Mouse (Mus musculus): Measurements from ENCODE around the gene Gnb2. TPM values are rescaled to one million over a fixed set of nuclear protein-coding genes. Genes with fewer than 3 reads are reported as not detected.

The Gnb2 gene
- polyA plus RNA-seq (2021; fragmentation: Nextera tagmentation): 97.9 and 121 TPM in 2 replicates
- long read RNA-seq, experiment 1, transcript Gnb2-212 (9 exons, 1,569 nt): minor isoform, 7 of 97 reads
- long read RNA-seq, experiment 1, transcript Gnb2-213 (2 exons, 712 nt): major isoform, 12 of 97 reads
- long read RNA-seq, experiment 1, transcript Gnb2-201 (10 exons, 1,860 nt): minor isoform, 10 of 97 reads
- long read RNA-seq, experiment 1, partial matches to known transcripts: 55 of 97 reads
- long read RNA-seq, experiment 1, other reads (novel, unspliced or antisense): 12 of 97 reads
- long read RNA-seq, experiment 2, transcript Gnb2-201 (10 exons, 1,860 nt): major isoform, 91 of 118 reads
- long read RNA-seq, experiment 2, partial matches to known transcripts: 13 of 118 reads
- long read RNA-seq, experiment 2, other reads (novel, unspliced or antisense): 9 of 118 reads

DNA sequence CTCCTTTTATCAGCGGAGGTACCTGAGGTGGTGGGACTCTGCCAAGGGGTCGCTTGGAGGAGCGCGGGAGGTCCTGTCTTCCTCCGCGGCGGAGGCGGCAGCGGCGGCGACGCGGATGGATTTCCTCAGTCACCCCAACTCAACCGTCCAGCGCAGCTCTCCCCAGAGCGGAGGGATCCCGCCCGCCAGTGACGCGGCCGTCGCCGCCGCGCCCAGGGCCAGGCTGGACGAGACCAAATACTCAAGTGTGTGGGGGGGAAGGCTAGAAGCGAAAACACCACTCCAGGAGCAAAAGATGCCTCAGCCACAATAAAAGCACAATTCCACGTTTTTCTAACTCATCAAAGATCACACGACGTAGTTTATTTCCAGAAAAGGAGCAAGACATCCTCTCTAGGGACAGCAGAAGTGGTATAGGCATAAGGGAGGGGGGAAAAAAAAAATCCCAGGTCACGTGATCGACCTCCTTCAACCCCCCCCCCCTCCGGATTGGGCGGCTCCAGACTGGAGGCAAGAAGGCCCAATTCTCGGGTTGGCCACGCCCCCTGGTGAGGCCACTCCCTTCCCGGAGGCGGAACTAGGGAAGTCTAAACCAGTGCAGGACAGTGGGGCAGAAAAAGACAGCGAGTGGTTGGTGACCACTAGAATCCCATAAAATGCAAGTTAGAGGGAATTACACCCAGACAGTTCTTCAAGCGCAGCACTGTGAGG lies at the start of gene Gnb2, which contains the start of gene Epo:
Gene Gnb2, minus strand, starts transcription at position 394 of the 711 bp plus-strand sequence.
Gene Epo, minus strand, starts transcription at position 126 of the 711 bp plus-strand sequence.

GRCm38 (mm10) chr5:137569665-137570064 lies 36.4 kb upstream of the Gnb2 start, which contains the start of gene Tfr2:
Gene Tfr2, plus strand, starts transcription at chr5:137569840.

GRCm38 (mm10) chr5:137553411-137553837 lies 20.1 kb upstream of the Gnb2 start, which contains the start of gene Actl6b:
Gene Actl6b, plus strand, starts transcription at chr5:137553517.

GRCm38 (mm10) chr5:137518436-137518835 lies 14.9 kb downstream of the Gnb2 start, which contains the start of gene Gigyf1:
Gene Gigyf1, plus strand, starts transcription at chr5:137518548.

GRCm38 (mm10) chr5:137501709-137502666 lies 31.3 kb downstream of the Gnb2 start, which contains the start of gene Pop7:
Gene Pop7, minus strand, starts transcription at chr5:137502518.

Small RNA genes within 50 kb of the gene (microRNA-seq; reads per million reads assigned to microRNA genes)
- 5.4 reads per million, percentile 19 among the genes with 10 or more reads in this experiment for gene Mir6418

Other genes starting within 250 kb of the Gnb2 start
- gene Ache, start 246.0 kb downstream of the Gnb2 start, polyA plus RNA-seq (2021; fragmentation: Nextera tagmentation): 38.1 and 39.5 TPM in 2 replicates
- gene Ufsp1, start 238.9 kb downstream of the Gnb2 start, polyA plus RNA-seq (2021; fragmentation: Nextera tagmentation): 13.6 and 13.9 TPM in 2 replicates
- gene Srrt, start 225.8 kb downstream of the Gnb2 start, polyA plus RNA-seq (2021; fragmentation: Nextera tagmentation): 17.5 and 19.5 TPM in 2 replicates
- 4.1 and 4.5 TPM in 2 replicates for gene Trip6, start 219.1 kb downstream of the Gnb2 start, polyA plus RNA-seq (2021; fragmentation: Nextera tagmentation)
- 5.0 and 5.7 TPM in 2 replicates for gene Slc12a9, start 199.9 kb downstream of the Gnb2 start, polyA plus RNA-seq (2021; fragmentation: Nextera tagmentation)
- 1.3 TPM in 2 replicates for gene Ephb4, start 183.4 kb downstream of the Gnb2 start, polyA plus RNA-seq (2021; fragmentation: Nextera tagmentation)
- gene Zan, start 56.4 kb downstream of the Gnb2 start, polyA plus RNA-seq (2021; fragmentation: Nextera tagmentation): 0.10 and 0.13 TPM in 2 replicates
- 89.7 and 94.7 TPM in 2 replicates for gene Pop7, start 31.0 kb downstream of the Gnb2 start, polyA plus RNA-seq (2021; fragmentation: Nextera tagmentation)
- 2.6 and 2.9 TPM in 2 replicates for gene Gigyf1, start 15.0 kb downstream of the Gnb2 start, polyA plus RNA-seq (2021; fragmentation: Nextera tagmentation)
- not detected in 2 replicates for gene Epo, start 268 bp downstream of the Gnb2 start, polyA plus RNA-seq (2021; fragmentation: Nextera tagmentation)
- gene Actl6b, start 20.0 kb upstream of the Gnb2 start, polyA plus RNA-seq (2021; fragmentation: Nextera tagmentation): 83.5 and 108 TPM in 2 replicates
- gene Tfr2, start 36.3 kb upstream of the Gnb2 start, polyA plus RNA-seq (2021; fragmentation: Nextera tagmentation): 5.8 and 6.8 TPM in 2 replicates
- gene Mospd3, start 67.5 kb upstream of the Gnb2 start, polyA plus RNA-seq (2021; fragmentation: Nextera tagmentation): 27.3 and 28.5 TPM in 2 replicates
- gene Pcolce, start 80.3 kb upstream of the Gnb2 start, polyA plus RNA-seq (2021; fragmentation: Nextera tagmentation): 10.9 and 39.7 TPM in 2 replicates
- not detected in 2 replicates for gene Fbxo24, start 95.5 kb upstream of the Gnb2 start, polyA plus RNA-seq (2021; fragmentation: Nextera tagmentation)
- gene Lrch4, start 95.6 kb upstream of the Gnb2 start, polyA plus RNA-seq (2021; fragmentation: Nextera tagmentation): 4.9 and 5.3 TPM in 2 replicates
- gene Gm20605, start 95.7 kb upstream of the Gnb2 start, polyA plus RNA-seq (2021; fragmentation: Nextera tagmentation): 0.31 and 0.34 TPM in 2 replicates
- gene Sap25, start 107.8 kb upstream of the Gnb2 start, polyA plus RNA-seq (2021; fragmentation: Nextera tagmentation): 0.44 and 0.54 TPM in 2 replicates
- gene Irs3, start 112.2 kb upstream of the Gnb2 start, polyA plus RNA-seq (2021; fragmentation: Nextera tagmentation): 0.11 and 0.36 TPM in 2 replicates
- 17.0 and 19.7 TPM in 2 replicates for gene Agfg2, start 151.2 kb upstream of the Gnb2 start, polyA plus RNA-seq (2021; fragmentation: Nextera tagmentation)
- gene Nyap1, start 208.1 kb upstream of the Gnb2 start, polyA plus RNA-seq (2021; fragmentation: Nextera tagmentation): 1.1 and 1.4 TPM in 2 replicates
- 452 and 506 TPM in 2 replicates for gene Tsc22d4, start 212.2 kb upstream of the Gnb2 start, polyA plus RNA-seq (2021; fragmentation: Nextera tagmentation)
- 31.0 and 33.0 TPM in 2 replicates for gene Ppp1r35, start 245.3 kb upstream of the Gnb2 start, polyA plus RNA-seq (2021; fragmentation: Nextera tagmentation)